Mouse (Mus musculus) forebrain, postnatal 0 days (tissue): ENCODE data around the gene Ccng2. TPM values are rescaled to one million over a fixed set of nuclear protein-coding genes. Genes with fewer than 3 reads are reported as not detected.

Source experiments
- ATAC-seq: fragments of 200-750 bp; cut with Nextera tagmentation; 2 replicates; pipeline ENCODE4 v1.8.0; 2017; ENCODE audit warnings: mild to moderate bottlenecking, moderate library complexity
- DNase-seq: peaks from one replicate; pipeline ENCODE4 v3.0.0-alpha.2; 2015
- H3K27ac ChIP-seq: fragments of 300-500 bp; sonication (generic); 2 replicates; pipeline ENCODE4 v1.5.1; 2014; ENCODE audit warnings: low read depth, mild to moderate bottlenecking, antibody characterized with exemption, low read length, moderate library complexity, mixed read lengths
- H3K27me3 ChIP-seq: fragments of 300-500 bp; sonication (generic); 2 replicates; pipeline ENCODE4 v1.6.1; 2014; ENCODE audit warnings: mild to moderate bottlenecking, low read length, mixed read lengths; ENCODE audit not compliant: insufficient read depth
- H3K36me3 ChIP-seq: fragments of 300-500 bp; sonication (generic); 2 replicates; pipeline ENCODE4 v1.6.1; 2014; ENCODE audit warnings: mild to moderate bottlenecking, moderate library complexity; ENCODE audit not compliant: insufficient read depth
- H3K4me1 ChIP-seq: fragments of 300-500 bp; sonication (generic); 2 replicates; pipeline ENCODE4 v1.6.1; 2014; ENCODE audit warnings: antibody characterized with exemption; ENCODE audit not compliant: insufficient read depth
- H3K4me2 ChIP-seq: fragments of 300-500 bp; sonication (generic); 2 replicates; pipeline ENCODE4 v1.6.1; 2014; ENCODE audit warnings: low read depth, mild to moderate bottlenecking, moderate library complexity
- H3K4me3 ChIP-seq: fragments of 300-500 bp; sonication (generic); 2 replicates; pipeline ENCODE4 v1.5.1; 2014; ENCODE audit warnings: low read depth, low read length, mixed read lengths
- H3K9ac ChIP-seq: fragments of 300-500 bp; sonication (generic); 2 replicates; pipeline ENCODE4 v1.6.1; 2014; ENCODE audit warnings: mild to moderate bottlenecking
- H3K9me3 ChIP-seq: fragments of 300-500 bp; sonication (generic); 2 replicates; pipeline ENCODE4 v1.6.1; 2016; ENCODE audit warnings: low read length
- CTCF ChIP-seq: sonication (generic); IDR thresholded peaks from 2 replicates; pipeline ENCODE4 v1.5.1; 2016; ENCODE audit warnings: antibody characterized with exemption, control low read depth, low read depth
- WGBS: fragments of 180-500 bp; shearing (Covaris S2); extraction: QIAGEN DNeasy Blood & Tissue Kit; methylation state at CpG from one replicate; pipeline ENCODE4 v1.1.7; 2014; 5-methylcytosine and 5-hydroxymethylcytosine counted together
- polyA plus RNA-seq: library from polyadenylated mRNA; unstranded; fragments of >200 nt; fragmentation: Nextera tagmentation; extraction: Ambion mirVana; gene quantifications from 2 replicates; pipeline ENCODE4 v1.2.1, GENCODE M21; 2015
- total RNA-seq: library from RNA; depleted of rRNA; stranded (reverse); fragments of >200 nt; gene quantifications from 2 replicates; pipeline ENCODE4 v1.2.3, GENCODE M21; 2014

Ccng2 gene
- total and polyA plus RNA-seq, 2 experiments from 2014 or later: 49.7 to 73.4 TPM

DNA sequence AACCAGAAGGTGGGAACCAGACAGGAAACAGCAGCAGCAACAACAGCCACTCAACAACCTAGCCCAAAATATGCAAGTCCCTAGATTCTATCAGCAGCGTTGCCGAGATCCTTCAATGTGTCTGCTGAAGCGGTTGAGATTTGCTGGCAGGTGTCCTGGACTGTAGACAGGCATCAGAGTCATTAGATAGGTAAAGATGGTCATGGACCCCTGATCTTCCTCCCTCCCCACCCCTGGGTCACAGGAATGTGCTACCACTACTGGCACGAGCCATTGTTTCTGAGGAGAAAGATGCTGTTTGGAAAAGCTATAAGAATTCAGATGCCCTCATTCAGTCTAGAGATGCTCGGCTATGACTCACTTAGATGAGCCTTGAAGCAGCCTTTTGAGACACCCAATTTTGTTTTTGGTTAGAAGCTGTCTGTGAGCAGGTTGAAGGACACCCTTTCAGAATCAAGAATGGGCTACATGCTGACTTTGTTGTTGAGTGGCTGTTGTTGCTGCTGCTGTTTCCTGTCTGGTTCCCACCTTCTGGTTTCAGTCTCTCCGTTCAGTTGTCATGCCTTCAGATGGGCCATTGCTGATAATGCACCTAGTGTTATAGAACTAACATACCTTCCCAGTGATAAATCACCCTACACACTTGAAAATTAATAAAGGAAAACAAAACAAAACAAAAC, 3.5 kb upstream of the Ccng2 start:
- no peaks in the 10 kb centered on the region for H3K4me1 ChIP-seq
- WGBS: 77% methylated on average over 6 of the region's 6 CpGs
- H3K9ac ChIP-seq: no peak overlapping the region
- no peaks in the 10 kb centered on the region for H3K27me3 ChIP-seq
- no peaks in the 10 kb centered on the region for H3K9me3 ChIP-seq
- H3K36me3 ChIP-seq: no peaks in the 10 kb centered on the region
- no peak overlapping the region for H3K27ac ChIP-seq
- no peak overlapping the region for H3K4me3 ChIP-seq
- DNase-seq (no peak), ATAC-seq (no peak)
- no peak overlapping the region for H3K4me2 ChIP-seq
- TF ChIP-seq CTCF: no peak

- Histone ChIP-seq H3K4me3 (no peak overlapping the region), H3K9me3 (no peaks in the 10 kb centered on the region), H3K4me2 (no peak overlapping the region), H3K27ac (no peak overlapping the region), H3K9ac (no peak overlapping the region), H3K27me3 (no peaks in the 10 kb centered on the region), H3K36me3 (no peaks in the 10 kb centered on the region), H3K4me1 (no peaks in the 10 kb centered on the region)
- DNase-seq: no peak
- 79% methylated on average over 1 of the region's 1 CpGs for WGBS
- TF ChIP-seq CTCF: no peak
- ATAC-seq: no peak
Measured at GRCm38 (mm10) chr5:93264136-93264700, 2.8 kb upstream of the Ccng2 start.

GRCm38 (mm10) chr5:93265164-93265800, 1.8 kb upstream of the Ccng2 start:
- Histone ChIP-seq H3K27me3 (no peaks in the 10 kb centered on the region), H3K4me1 (peaks cover 6% of the 10 kb centered on the region), H3K4me3 (no peak overlapping the region), H3K4me2 (no peak overlapping the region), H3K36me3 (no peaks in the 10 kb centered on the region), H3K9ac (no peak overlapping the region), H3K27ac (no peak overlapping the region), H3K9me3 (no peaks in the 10 kb centered on the region)
- no peak for TF ChIP-seq CTCF
- no peak for DNase-seq
- 88% methylated on average over 7 of the region's 7 CpGs for WGBS
- no peak for ATAC-seq

GRCm38 (mm10) chr5:93265801-93266580, 1.1 kb upstream of the Ccng2 start:
- peak overlapping the region; percentile 43 for H3K9ac ChIP-seq
- ATAC-seq: no peak

DNA sequence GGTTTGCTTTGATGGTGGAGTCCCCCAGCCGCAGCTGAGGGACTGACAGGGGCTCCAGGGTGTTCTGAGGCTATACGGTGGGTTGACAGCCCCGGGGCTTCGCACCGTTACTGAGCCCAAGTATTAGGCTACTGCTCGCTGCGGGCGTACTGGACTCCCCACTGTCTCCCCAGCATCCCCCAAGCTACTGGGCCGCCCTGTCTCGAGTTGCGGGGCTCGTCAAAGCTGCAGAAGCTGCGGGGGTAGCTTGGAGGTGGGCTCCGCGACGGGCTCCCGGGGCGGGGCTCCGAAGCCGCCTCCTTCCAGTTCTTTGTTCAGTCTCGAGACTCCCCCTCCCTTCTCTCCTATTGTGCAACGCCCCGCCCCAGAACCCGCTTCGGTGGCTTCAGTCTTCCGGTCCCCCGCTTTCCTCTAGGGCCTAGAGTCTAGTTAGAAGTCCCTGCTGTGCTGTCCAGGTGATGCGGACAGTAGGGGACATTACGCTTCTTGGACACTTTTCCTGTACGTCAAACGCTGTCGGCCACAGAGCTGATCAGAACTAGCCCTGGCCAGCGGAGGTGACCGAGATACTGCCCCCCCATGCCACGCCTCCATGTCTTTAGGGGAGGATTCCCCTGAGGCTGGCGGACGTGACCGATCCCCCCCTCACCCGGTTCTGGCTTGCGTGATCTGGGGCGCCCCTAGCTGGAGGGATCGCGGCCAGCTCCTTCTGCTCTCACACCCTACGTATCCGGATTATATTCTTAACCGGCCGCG, 972 bp downstream of the Ccng2 start:
- Histone ChIP-seq H3K27ac (peak overlapping the region; percentile 97), H3K9me3 (no peaks in the 10 kb centered on the region), H3K9ac (peak overlapping the region; percentile 97), H3K36me3 (peaks cover 21% of the 10 kb centered on the region), H3K4me1 (peaks cover 6% of the 10 kb centered on the region), H3K27me3 (no peaks in the 10 kb centered on the region), H3K4me3 (peak overlapping the region; percentile 97), H3K4me2 (peak overlapping the region; percentile 54)
- ATAC-seq: peak; percentile 67
- 1% methylated on average over 48 of the region's 48 CpGs for WGBS
- DNase-seq: peak; percentile 88
- TF ChIP-seq CTCF: peak; percentile 68

More at GRCm38 (mm10) chr5:93265801-93266580, 1.1 kb upstream of the Ccng2 start:
- Histone ChIP-seq H3K27ac (no peak overlapping the region; the same call in 1 of the 2 replicates), H3K9me3 (no peaks in the 10 kb centered on the region), H3K27me3 (no peaks in the 10 kb centered on the region), H3K4me3 (peak overlapping the region; percentile 97), H3K4me2 (peak overlapping the region; percentile 49), H3K36me3 (peaks cover 4% of the 10 kb centered on the region), H3K4me1 (peaks cover 6% of the 10 kb centered on the region)
- DNase-seq: no peak
- 67% methylated on average over 13 of the region's 13 CpGs for WGBS
- TF ChIP-seq CTCF: no peak

DNA sequence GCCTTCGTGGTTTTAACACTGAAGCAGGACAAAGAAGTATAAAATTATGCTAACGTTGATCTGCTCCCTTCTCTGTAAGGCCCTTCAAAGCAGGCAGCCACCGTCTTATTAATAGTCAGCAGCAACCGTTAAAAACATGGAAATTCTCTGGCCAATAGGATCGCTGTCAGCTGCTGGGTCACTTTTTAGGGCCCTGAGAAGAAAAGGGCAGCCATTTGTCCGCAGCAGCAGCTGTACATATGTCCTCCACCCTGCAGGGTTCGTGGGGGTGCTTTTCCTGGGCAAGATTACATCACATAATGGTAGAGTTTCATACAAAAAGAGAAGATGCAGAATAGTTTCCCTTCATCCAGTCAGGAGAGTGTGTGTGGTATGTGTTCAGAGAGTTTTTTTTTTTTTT, 3.0 kb downstream of the Ccng2 start:
- Histone ChIP-seq H3K4me3 (no peak overlapping the region), H3K4me1 (peaks cover 6% of the 10 kb centered on the region), H3K9ac (0 out of 2 replicates have a peak overlapping the region, but pooled peaks have one; percentile 14), H3K36me3 (peaks cover 42% of the 10 kb centered on the region), H3K27ac (no peak overlapping the region), H3K27me3 (no peaks in the 10 kb centered on the region), H3K4me2 (peak overlapping the region; percentile 54), H3K9me3 (no peaks in the 10 kb centered on the region)
- no peak for TF ChIP-seq CTCF
- no peak for ATAC-seq
- 34% methylated on average over 7 of the region's 7 CpGs for WGBS
- no peak for DNase-seq
